Mouse (Mus musculus) lung, postnatal 0 days (tissue): Measurements from ENCODE around the gene Olfr1369-ps1.

Experiments used
- CTCF ChIP-seq: IDR thresholded peaks from 2 replicates; pipeline ENCODE4 v1.5.1; 2016; ENCODE audit warnings: antibody characterized with exemption, mild to moderate bottlenecking
- EP300 ChIP-seq: IDR thresholded peaks from 2 replicates; pipeline ENCODE4 v1.6.1; 2016; ENCODE audit warnings: antibody characterized with exemption, mild to moderate bottlenecking, control low read depth

DNA sequence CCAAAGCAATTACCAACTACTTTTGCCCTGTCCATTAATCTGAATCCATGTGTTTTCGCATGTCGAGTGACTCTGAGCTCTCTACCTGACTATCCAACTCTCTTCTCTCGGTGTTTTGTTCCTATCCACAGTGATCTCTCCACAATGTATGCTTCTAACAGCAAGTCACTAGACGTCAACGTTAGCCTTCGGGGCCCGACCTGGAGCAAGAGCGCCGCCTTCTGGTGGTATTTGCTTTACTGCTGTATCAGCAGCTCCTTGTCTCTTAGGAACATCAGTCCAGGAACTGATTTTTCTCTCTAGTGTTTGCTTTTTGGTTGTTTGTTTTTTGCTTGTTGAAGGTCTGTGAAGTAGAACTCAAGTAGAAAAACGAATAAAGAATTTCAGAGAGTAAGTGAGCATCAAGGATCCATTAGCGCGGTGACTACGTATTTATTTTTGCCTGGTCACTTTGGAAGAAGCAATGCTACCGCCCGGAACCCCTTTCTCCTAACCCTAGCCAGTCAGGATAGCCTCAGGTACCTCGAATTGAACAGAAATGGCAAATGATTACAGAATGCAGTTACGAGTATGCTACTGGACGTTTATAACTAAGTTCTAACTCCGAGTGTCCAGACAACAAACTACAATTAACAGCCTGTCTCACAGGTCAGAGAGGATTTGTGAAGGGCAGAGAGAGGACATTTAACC is 47.6 kb downstream of the Olfr1369-ps1 start:
- TF ChIP-seq CTCF, result peak; percentile 91
- TF ChIP-seq EP300, result peak; percentile 65
